Mouse (Mus musculus): ENCODE results near the gene Trp53inp2. TPM values are rescaled to one million over a fixed set of nuclear protein-coding genes. Genes with fewer than 3 reads are reported as not detected.

Gene Trp53inp2
- polyA plus RNA-seq, 1 experiment from 2014 or later, result 126 TPM

DNA sequence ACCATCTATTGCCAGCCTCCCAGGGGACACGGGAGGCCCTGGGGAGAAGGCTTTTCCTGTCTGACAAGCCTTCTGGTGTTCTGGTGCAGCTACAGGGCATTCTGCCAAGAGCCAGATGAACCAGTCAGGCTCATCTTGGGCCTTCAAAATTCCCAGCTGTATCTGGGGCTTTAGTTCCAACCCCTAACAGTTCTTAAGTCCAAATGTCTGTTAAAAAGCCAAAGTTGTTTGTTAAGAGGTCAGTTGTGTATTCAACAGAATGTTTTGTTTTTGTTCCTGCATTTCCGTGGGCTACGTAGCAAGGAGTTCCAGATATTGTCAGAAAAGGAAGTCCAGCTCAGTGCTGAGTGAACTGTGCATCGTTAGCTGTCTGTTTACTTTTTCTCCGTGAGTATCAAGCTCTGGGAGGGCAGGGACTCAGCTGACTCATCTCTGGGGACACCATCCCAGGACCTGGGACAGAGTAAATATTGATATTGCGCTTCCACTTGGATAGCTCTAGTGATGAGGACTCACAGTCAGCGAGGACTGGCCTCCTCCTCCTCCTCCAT lies 11.5 kb upstream of the Trp53inp2 start:
- H3K4me1 ChIP-seq (replicated peaks), result 0 out of 2 replicates have a peak, but pooled peaks cover 6% of the 10 kb centered on the region
- no peak overlapping the region for H3K4me3 ChIP-seq
- H3K27me3 ChIP-seq, result no peaks in the 10 kb centered on the region
- no peak for ATAC-seq (ENCODE audit: low FRiP score)
- H3K4me2 ChIP-seq, result no peak overlapping the region
- H3K9me3 ChIP-seq, result no peaks in the 10 kb centered on the region
- H3K36me3 ChIP-seq, result no peaks in the 10 kb centered on the region
- H3K9ac ChIP-seq, result no peak overlapping the region
- H3K27ac ChIP-seq, result no peak overlapping the region
- 65% methylated on average over 7 of the region's 7 CpGs for WGBS

DNA sequence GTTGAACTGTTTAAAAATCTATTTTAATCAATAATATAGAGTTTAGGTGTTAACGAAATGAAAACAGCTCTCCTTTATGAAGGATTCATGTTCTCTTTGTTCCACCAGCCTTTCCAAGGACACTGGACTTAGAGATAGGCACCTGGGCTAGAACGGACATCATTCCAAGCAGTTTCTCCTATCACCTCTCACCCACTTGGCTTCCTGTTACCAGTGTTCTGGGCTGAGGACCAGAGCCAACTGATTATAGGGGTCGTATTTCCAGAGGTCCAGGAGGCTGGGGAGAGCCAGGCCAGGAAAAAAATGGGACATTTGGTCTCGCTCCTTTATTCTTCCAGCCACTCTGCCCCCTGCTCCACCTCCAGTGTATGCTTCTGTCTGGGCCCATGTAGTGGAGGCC lies 8.4 kb upstream of the Trp53inp2 start:
- H3K4me1 ChIP-seq (replicated peaks), result 0 out of 2 replicates have a peak, but pooled peaks cover 6% of the 10 kb centered on the region
- no peak for ATAC-seq (ENCODE audit: low FRiP score)
- no peaks in the 10 kb centered on the region for H3K36me3 ChIP-seq
- H3K9me3 ChIP-seq, result no peaks in the 10 kb centered on the region
- H3K4me2 ChIP-seq, result no peak overlapping the region
- WGBS, result 74% methylated on average over 4 of the region's 4 CpGs
- no peak overlapping the region for H3K9ac ChIP-seq
- no peak overlapping the region for H3K27ac ChIP-seq
- H3K4me3 ChIP-seq, result no peak overlapping the region
- H3K27me3 ChIP-seq, result no peaks in the 10 kb centered on the region

GRCm38 (mm10) chr2:155373302-155373701 lies 7.6 kb upstream of the Trp53inp2 start:
- H3K4me2 ChIP-seq, result no peak overlapping the region
- H3K27me3 ChIP-seq, result no peaks in the 10 kb centered on the region
- H3K9ac ChIP-seq, result no peak overlapping the region
- H3K4me1 ChIP-seq (replicated peaks), result 0 out of 2 replicates have a peak, but pooled peaks cover 6% of the 10 kb centered on the region
- H3K27ac ChIP-seq, result no peak overlapping the region
- no peak for ATAC-seq (ENCODE audit: low FRiP score)
- H3K9me3 ChIP-seq, result no peaks in the 10 kb centered on the region
- no peaks in the 10 kb centered on the region for H3K36me3 ChIP-seq
- H3K4me3 ChIP-seq, result no peak overlapping the region
- WGBS, result 84% methylated on average over 1 of the region's 1 CpGs

- ATAC-seq (ENCODE audit: low FRiP score), result no peak
- Histone ChIP-seq H3K4me2 (no peak overlapping the region), H3K27ac (no peak overlapping the region), H3K9me3 (no peaks in the 10 kb centered on the region), H3K4me3 (no peak overlapping the region), H3K36me3 (no peaks in the 10 kb centered on the region), H3K4me1 (replicated peaks) (0 out of 2 replicates have a peak, but pooled peaks cover 6% of the 10 kb centered on the region), H3K27me3 (no peaks in the 10 kb centered on the region), H3K9ac (no peak overlapping the region)
- 80% methylated on average over 1 of the region's 1 CpGs for WGBS
These were observed 7.0 kb upstream of the Trp53inp2 start for GRCm38 (mm10) chr2:155373886-155374285.

GRCm38 (mm10) chr2:155374521-155374920 lies 6.3 kb upstream of the Trp53inp2 start:
- Histone ChIP-seq H3K27ac (no peak overlapping the region), H3K4me1 (replicated peaks) (0 out of 2 replicates have a peak, but pooled peaks cover 3% of the 10 kb centered on the region), H3K4me3 (no peak overlapping the region), H3K9ac (no peak overlapping the region), H3K27me3 (peaks cover 4% of the 10 kb centered on the region), H3K36me3 (no peaks in the 10 kb centered on the region), H3K9me3 (no peaks in the 10 kb centered on the region), H3K4me2 (no peak overlapping the region)
- ATAC-seq (ENCODE audit: low FRiP score), result no peak

DNA sequence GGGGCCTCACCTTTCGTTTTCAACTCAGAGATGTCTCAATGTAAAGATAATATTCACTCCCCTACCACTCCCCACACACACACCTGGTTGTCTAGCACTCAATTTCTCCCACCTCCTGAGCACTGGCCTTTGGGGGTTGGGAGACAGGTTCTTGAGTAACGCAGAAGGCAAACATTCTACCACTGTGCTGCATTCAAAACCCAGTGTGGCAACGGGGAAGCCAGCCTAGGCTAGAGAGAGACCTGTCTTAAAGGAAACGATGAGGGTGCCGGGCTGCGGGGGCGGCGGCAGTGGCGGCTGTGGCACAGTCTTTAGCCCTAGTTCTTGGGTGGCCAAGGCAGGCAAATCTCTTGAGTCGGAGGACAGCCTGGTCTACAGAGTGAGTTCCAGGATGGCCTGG lies 4.7 kb upstream of the Trp53inp2 start:
- ATAC-seq (ENCODE audit: low FRiP score), result no peak
- Histone ChIP-seq H3K27ac (no peak overlapping the region), H3K36me3 (no peaks in the 10 kb centered on the region), H3K27me3 (peaks cover 6% of the 10 kb centered on the region), H3K9ac (no peak overlapping the region), H3K9me3 (no peaks in the 10 kb centered on the region), H3K4me3 (no peak overlapping the region), H3K4me2 (no peak overlapping the region), H3K4me1 (replicated peaks) (peaks cover 14% of the 10 kb centered on the region)
- 87% methylated on average over 10 of the region's 10 CpGs for WGBS

- Histone ChIP-seq H3K9ac (peak overlapping the region; percentile 94), H3K4me3 (peak overlapping the region; percentile 65), H3K4me1 (replicated peaks) (peaks cover 52% of the 10 kb centered on the region), H3K27ac (peak overlapping the region; percentile 100), H3K36me3 (peaks cover 11% of the 10 kb centered on the region), H3K9me3 (no peaks in the 10 kb centered on the region), H3K27me3 (peaks cover 6% of the 10 kb centered on the region), H3K4me2 (peak overlapping the region; percentile 84)
- under 1% methylated on average over 11 of the region's 11 CpGs for WGBS
- no peak for ATAC-seq (ENCODE audit: low FRiP score)
These were observed 190 bp downstream of the Trp53inp2 start for GRCm38 (mm10) chr2:155381060-155381437.

GRCm38 (mm10) chr2:155381643-155382331 lies 928 bp downstream of the Trp53inp2 start:
- H3K4me3 ChIP-seq, result peak overlapping the region; percentile 65
- H3K36me3 ChIP-seq, result peaks cover 18% of the 10 kb centered on the region
- peak overlapping the region; percentile 100 for H3K27ac ChIP-seq
- peaks cover 60% of the 10 kb centered on the region for H3K4me1 ChIP-seq (replicated peaks)
- H3K27me3 ChIP-seq, result peaks cover 6% of the 10 kb centered on the region
- peak overlapping the region; percentile 94 for H3K9ac ChIP-seq
- ATAC-seq (ENCODE audit: low FRiP score), result peak; percentile 94
- H3K9me3 ChIP-seq, result no peaks in the 10 kb centered on the region
- H3K4me2 ChIP-seq, result peak overlapping the region; percentile 84
- under 1% methylated on average over 67 of the region's 68 CpGs for WGBS

- Histone ChIP-seq H3K4me3 (peak overlapping the region; percentile 65), H3K27ac (peak overlapping the region; percentile 100), H3K4me1 (replicated peaks) (peaks cover 65% of the 10 kb centered on the region), H3K36me3 (peaks cover 24% of the 10 kb centered on the region), H3K9ac (peak overlapping the region; percentile 94), H3K4me2 (peak overlapping the region; percentile 84), H3K9me3 (no peaks in the 10 kb centered on the region), H3K27me3 (peaks cover 6% of the 10 kb centered on the region)
- 23% methylated on average over 6 of the region's 6 CpGs for WGBS
- peak; percentile 9 for ATAC-seq (ENCODE audit: low FRiP score)
These were observed 1.5 kb downstream of the Trp53inp2 start for GRCm38 (mm10) chr2:155382332-155382700.

- Histone ChIP-seq H3K27ac (peak overlapping the region; percentile 100), H3K4me3 (peak overlapping the region; percentile 65), H3K36me3 (peaks cover 30% of the 10 kb centered on the region), H3K9ac (peak overlapping the region; percentile 94), H3K9me3 (no peaks in the 10 kb centered on the region), H3K4me1 (replicated peaks) (peaks cover 69% of the 10 kb centered on the region), H3K4me2 (peak overlapping the region; percentile 84), H3K27me3 (peaks cover 6% of the 10 kb centered on the region)
- no peak for ATAC-seq (ENCODE audit: low FRiP score)
- 78% methylated on average over 2 of the region's 2 CpGs for WGBS
These were observed 2.1 kb downstream of the Trp53inp2 start for GRCm38 (mm10) chr2:155382791-155383438.

GRCm38 (mm10) chr2:155385090-155385489 lies 4.2 kb downstream of the Trp53inp2 start:
- 18% methylated on average over 7 of the region's 7 CpGs for WGBS
- H3K27ac ChIP-seq, result peak overlapping the region; percentile 64

DNA sequence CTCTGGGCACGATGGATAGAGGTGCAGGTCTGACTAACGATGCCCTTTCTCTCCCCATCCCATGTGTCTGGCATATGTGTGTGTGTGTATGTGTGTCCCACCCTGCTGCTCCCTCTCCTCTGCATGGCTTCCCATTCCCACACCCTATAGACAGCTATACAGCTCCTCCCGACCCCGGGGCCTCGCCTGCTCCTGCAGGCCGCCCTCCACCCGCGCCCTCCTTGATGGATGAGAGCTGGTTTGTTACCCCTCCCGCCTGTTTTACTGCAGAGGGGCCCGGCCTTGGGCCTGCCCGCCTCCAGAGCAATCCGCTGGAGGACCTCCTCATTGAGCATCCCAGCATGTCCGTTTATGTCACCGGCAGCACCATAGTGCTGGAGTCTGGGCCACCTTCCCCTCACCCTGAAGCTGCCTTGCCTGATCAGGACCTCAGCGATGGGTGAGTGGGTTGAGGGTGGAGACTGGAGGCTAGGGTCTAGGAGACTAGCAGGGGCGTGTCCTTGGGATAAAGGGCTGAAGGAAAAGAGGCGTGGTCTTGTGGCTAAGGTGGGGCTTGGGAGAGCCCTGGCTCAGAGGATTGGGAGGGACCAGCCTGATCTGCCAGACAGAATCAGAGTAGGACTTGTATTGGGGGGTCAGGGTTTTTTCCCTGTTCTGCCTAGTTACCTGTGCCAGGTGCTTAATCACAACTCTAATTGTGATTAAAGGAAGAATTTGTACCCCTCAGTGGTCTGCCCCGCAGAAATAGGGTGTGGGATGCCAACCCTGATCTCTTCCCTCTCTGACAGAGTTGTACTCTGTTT lies 5.1 kb downstream of the Trp53inp2 start:
- Histone ChIP-seq H3K27me3 (no peaks in the 10 kb centered on the region), H3K36me3 (peaks cover 56% of the 10 kb centered on the region), H3K9me3 (no peaks in the 10 kb centered on the region), H3K4me2 (peak overlapping the region; percentile 84), H3K9ac (peak overlapping the region; percentile 65), H3K4me1 (replicated peaks) (peaks cover 57% of the 10 kb centered on the region), H3K4me3 (peak overlapping the region; percentile 21), H3K27ac (peak overlapping the region; percentile 64)
- no peak for ATAC-seq (ENCODE audit: low FRiP score)
- 30% methylated on average over 18 of the region's 18 CpGs for WGBS

More at GRCm38 (mm10) chr2:155385090-155385489, 4.2 kb downstream of the Trp53inp2 start:
- peaks cover 65% of the 10 kb centered on the region for H3K4me1 ChIP-seq (replicated peaks)
- no peak for ATAC-seq (ENCODE audit: low FRiP score)
- peaks cover 50% of the 10 kb centered on the region for H3K36me3 ChIP-seq
- no peaks in the 10 kb centered on the region for H3K9me3 ChIP-seq
- H3K4me3 ChIP-seq, result peak overlapping the region; percentile 21
- 0 out of 2 replicates have a peak, but pooled peaks cover 2% of the 10 kb centered on the region for H3K27me3 ChIP-seq
- peak overlapping the region; percentile 84 for H3K4me2 ChIP-seq
- peak overlapping the region; percentile 65; the same call in 1 of the 2 replicates for H3K9ac ChIP-seq

Measured in hindbrain, embryonic 13.5 days (tissue).